Mouse (Mus musculus) embryonic stem cell, embryonic (primary cell): ENCODE results near the gene Pole2.

Experiments used
- CTCF ChIA-PET, 4 experiments: fragments of 300-600 bp in 2 of 4; fragments of 350-600 bp in 2 of 4; sonication (Branson Sonifier 250); formaldehyde crosslinking; loops; one replicate each; lab custom pipeline; 2022; ENCODE audit warnings: inconsistent platforms in 2 of 4; lab: Charles Lee
- POLR2A ChIA-PET, 4 experiments: fragments of 300-600 bp in 2 of 4; fragments of 350-600 bp in 2 of 4; sonication (Branson Sonifier 250); formaldehyde crosslinking; loops; one replicate each; lab custom pipeline; 2022; ENCODE audit warnings: antibody characterized with exemption in 4 of 4, inconsistent platforms in 1 of 4; lab: Charles Lee

Pole2 gene

DNA sequence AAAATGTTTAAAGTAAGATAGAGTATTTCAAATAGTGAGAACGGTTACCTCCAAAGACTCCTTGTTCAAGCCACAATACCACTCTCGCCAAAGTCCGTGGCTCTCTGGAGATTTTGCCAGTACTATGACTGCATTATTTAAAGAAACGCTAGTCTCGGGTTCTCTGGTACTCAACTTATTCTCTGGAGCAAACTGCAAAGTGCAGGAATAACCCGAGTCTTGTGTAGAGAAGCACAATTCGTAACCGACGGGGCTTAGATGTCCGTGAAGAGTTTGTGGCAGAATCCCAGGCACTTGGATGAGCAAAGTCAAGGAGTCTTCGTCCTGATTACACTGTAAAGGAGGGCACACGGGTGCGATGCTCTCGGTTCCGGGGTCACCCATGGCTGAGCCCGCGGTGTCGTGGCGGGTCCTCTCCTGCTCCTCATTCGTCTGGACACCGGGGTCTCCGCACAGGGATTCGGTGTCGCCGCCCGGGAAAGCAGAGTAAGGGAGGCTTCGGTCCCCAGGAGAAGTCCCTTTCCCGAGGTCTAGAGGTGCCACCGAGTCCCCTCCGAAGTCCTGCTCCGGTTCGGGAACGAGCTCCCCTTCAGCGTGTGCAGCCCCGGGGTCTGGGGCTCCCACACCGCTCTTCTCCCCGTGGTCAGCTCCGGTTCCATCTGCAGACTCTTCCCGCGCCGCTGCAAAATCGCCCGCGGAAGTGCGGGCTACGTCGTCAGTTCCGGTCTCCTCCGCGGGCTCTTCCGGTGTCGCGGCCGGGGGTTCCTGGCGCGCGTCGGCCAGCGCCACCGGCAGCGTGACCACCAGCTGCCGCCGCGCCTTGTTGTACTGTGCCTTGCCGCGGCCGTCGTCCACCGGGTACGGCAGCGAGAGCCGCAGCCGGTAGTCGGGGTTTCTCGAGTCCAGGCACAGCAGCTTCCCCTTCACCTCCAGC lies 31.3 kb downstream of the Pole2 start, which contains the start of gene Gm49383:
TSS of gene Gm49383 (minus strand) at position 661 of the 934 bp plus-strand sequence.
- POLR2A ChIA-PET = interaction anchor here in 3 of 4 experiments (0.6 to 4.8 kb wide), 36 partner anchors 8 to 533 kb away, joined by 3 to 32 read pairs (median 3); partner anchors contain the start of genes Mgat2 (in 3 of the 3), Rps29 (in 3 of the 3), Lrr1 (in 2 of the 3) and Rpl36al (in 2 of the 3)
- CTCF ChIA-PET = interaction anchor here in 1 of 4 experiments (0.6 to 1.5 kb wide), 7 partner anchors 12 to 90 kb away, joined by 3 to 6 read pairs (median 3); partner anchors contain the start of genes Mgat2 and Rpl36al

GRCm38 (mm10) chr12:69192637-69193036 lies 35.4 kb downstream of the Pole2 start:
- POLR2A ChIA-PET = interaction anchor here in 2 of 4 experiments (1.0 to 2.0 kb wide), 4 partner anchors 9 to 36 kb away, joined by 5 to 12 read pairs (median 6); partner anchors contain the start of genes Mgat2 (in 2 of the 2) and Rpl36al (in 2 of the 2)
- CTCF ChIA-PET = no interaction called here

DNA sequence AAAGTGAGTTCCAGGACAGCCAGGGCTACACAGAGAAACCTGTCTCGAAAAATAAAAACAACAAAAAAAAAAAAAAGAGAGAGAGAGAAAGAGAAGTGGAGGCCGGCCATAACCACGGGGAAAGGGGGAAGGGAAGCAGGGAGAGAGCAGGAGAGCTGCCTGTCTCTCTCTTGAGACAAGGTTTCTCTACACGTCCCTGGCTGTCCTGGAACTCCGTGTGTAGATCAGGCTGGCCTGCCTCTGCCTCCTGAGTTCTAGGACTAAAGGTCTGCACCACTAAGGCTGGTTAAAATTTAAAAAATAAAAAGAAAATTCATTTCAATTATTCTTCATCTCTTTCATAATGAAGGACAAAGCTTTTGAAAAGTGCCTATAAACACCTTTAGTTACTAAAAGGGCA lies 36.6 kb downstream of the Pole2 start:
- POLR2A ChIA-PET = interaction anchor here in 3 of 4 experiments (0.6 to 1.4 kb wide), 7 partner anchors 11 to 35 kb away, joined by 3 to 5 read pairs (median 4); partner anchors contain the start of genes Lrr1 (in 1 of the 3) and Rps29 (in 1 of the 3)
- CTCF ChIA-PET = interaction anchor here in 1 of 4 experiments (0.6 to 0.7 kb wide), 2 partner anchors 60 to 328 kb away, joined by 3 to 5 read pairs; no protein-coding TSS in a partner anchor

- POLR2A ChIA-PET = no interaction called here
- CTCF ChIA-PET = no interaction called here
Measured at GRCm38 (mm10) chr12:69190522-69190921, 37.5 kb downstream of the Pole2 start.

DNA sequence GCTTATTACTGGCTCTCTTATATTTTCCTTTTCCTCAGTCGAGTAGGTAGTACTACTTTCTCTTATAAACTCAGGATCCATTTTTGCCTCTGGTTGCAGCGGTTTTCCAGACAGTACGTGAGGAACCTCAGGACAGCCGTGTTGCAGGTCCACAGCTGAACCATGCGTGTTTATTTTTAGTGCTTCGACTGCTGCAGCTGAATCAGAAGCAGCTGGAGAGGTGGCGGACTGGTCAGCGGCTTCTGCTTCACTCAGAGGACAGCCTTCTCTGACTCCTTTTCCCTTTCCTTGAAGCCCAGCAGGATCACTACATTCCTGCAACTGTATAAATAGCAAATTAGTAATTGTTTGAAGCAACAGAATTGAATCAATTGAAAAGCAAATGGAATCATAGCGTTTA lies 37.9 kb downstream of the Pole2 start:
- ChIA-PET POLR2A (interaction anchor here in 1 of 4 experiments (1.1 kb wide), 1 partner anchor 22 kb away, joined by 3 read pairs; the partner anchor contains the start of gene Lrr1), CTCF (no interaction called here)

DNA sequence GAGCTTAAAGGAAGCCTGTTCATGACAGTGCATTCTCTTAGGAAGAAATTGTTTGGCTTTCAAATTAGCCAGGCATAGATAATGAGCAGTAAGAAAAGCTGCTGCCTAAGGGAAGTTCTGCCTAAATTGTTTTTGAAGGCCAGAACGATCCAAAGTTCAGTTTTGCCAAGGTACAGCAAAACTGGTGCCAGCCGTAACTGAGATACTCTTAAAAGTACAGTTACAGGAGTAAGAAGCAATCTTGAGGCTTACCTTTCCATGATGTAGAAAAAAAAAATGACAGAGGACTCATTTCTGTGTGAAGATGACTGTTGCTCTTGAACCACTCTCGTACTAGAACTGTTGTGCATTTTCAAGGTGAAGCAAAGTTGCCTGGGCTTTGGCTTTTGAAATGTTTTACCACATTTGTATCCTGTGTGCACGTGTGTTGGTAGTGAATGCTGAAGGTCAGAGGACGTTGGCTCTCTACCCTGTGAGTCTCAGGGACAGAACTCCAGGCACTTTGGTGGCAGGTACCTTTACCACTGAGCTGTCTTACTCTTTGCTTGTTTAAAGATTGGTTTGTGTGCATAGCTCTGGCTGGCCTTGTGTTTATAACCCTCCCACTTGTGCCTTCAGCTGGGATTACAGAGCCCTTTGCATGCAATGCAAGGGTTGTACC lies 41.1 kb downstream of the Pole2 start:
- POLR2A ChIA-PET = interaction anchor here in 3 of 4 experiments (0.7 to 2.7 kb wide), 12 partner anchors 10 to 177 kb away, joined by 3 to 11 read pairs (median 4); partner anchors contain the start of genes Gm49383 (in 3 of the 3), Lrr1 (in 1 of the 3) and Rps29 (in 1 of the 3)
- CTCF ChIA-PET = no interaction called here

GRCm38 (mm10) chr12:69185371-69185770 lies 42.6 kb downstream of the Pole2 start:
- CTCF ChIA-PET = interaction anchor here in 1 of 4 experiments (0.8 to 2.1 kb wide), 3 partner anchors 10 to 44 kb away, joined by 3 to 6 read pairs (median 3); partner anchors contain the start of gene Gm49383
- POLR2A ChIA-PET = interaction anchor here in 3 of 4 experiments (0.9 to 3.4 kb wide), 20 partner anchors 8 to 539 kb away, joined by 3 to 33 read pairs (median 12); partner anchors contain the start of genes Dnaaf2 (in 2 of the 3), Gm49383 (in 2 of the 3), Lrr1 (in 2 of the 3) and Rps29 (in 2 of the 3)

GRCm38 (mm10) chr12:69184342-69185295 lies 43.4 kb downstream of the Pole2 start:
- POLR2A ChIA-PET = interaction anchor here in 3 of 4 experiments (0.6 to 3.4 kb wide), 30 partner anchors 8 to 540 kb away, joined by 3 to 33 read pairs (median 6); partner anchors contain the start of genes Gm49383 (in 3 of the 3), Lrr1 (in 3 of the 3), Dnaaf2 (in 2 of the 3) and Rps29 (in 2 of the 3)
- CTCF ChIA-PET = interaction anchor here in 1 of 4 experiments (0.6 to 2.1 kb wide), 4 partner anchors 11 to 44 kb away, joined by 3 to 6 read pairs (median 4); partner anchors contain the start of gene Gm49383

GRCm38 (mm10) chr12:69183583-69184308 lies 44.2 kb downstream of the Pole2 start, which contains the start of the genes Rpl36al and Mgat2:
Rpl36al (minus strand) TSS chr12:69184083.
Mgat2 (plus strand) TSS chr12:69184157.
- ChIA-PET POLR2A (interaction anchor here in 3 of 4 experiments (0.6 to 3.4 kb wide), 26 partner anchors 8 to 263 kb away, joined by 3 to 33 read pairs (median 7); partner anchors contain the start of genes Gm49383 (in 3 of the 3), Lrr1 (in 3 of the 3), Dnaaf2 (in 2 of the 3) and Rps29 (in 2 of the 3)), CTCF (interaction anchor here in 2 of 4 experiments (0.6 to 2.1 kb wide), 3 partner anchors 14 to 40 kb away, joined by 3 to 6 read pairs (median 5); partner anchors contain the start of gene Gm49383 (in 1 of the 2))

DNA sequence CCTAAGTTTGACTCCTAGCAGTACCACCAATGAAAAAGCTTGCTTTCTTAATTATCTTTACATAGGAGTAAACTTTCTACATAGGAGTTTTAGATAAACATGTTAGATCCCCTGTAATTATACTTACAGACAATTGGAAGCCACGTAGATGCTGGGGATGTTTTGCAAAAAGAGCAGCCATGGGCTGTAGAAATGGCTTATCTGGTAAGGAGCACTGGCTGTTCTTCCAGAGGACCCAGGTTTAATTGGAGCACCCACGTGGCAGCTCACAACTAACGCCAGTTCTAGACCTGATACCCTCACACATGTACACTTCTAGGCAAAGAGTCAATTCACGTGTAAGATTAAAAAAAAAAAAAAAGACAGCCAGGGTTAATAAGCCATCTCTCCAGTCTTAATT lies 46.2 kb downstream of the Pole2 start:
- ChIA-PET POLR2A (interaction anchor here in 2 of 4 experiments (0.6 to 2.0 kb wide), 7 partner anchors 13 to 374 kb away, joined by 3 to 11 read pairs (median 3); partner anchors contain the start of genes Lrr1 (in 2 of the 2), Gm49383 (in 1 of the 2) and Rps29 (in 1 of the 2)), CTCF (interaction anchor here in 1 of 4 experiments (0.6 kb wide), 1 partner anchor 13 kb away, joined by 7 read pairs; no protein-coding TSS in a partner anchor)

- ChIA-PET POLR2A (interaction anchor here (0.5 to 3.8 kb wide), 21 partner anchors 8 to 1712 kb away, joined by 3 to 38 read pairs (median 5); partner anchors contain the start of genes Lrr1 (in 3 of the 4), Rps29 (in 3 of the 4) and Gm49383 (in 1 of the 4)), CTCF (interaction anchor here in 3 of 4 experiments (0.6 to 0.8 kb wide), 6 partner anchors 9 to 572 kb away, joined by 5 to 24 read pairs (median 6); partner anchors contain the start of gene Lrr1 (in 1 of the 3))
Measured at GRCm38 (mm10) chr12:69179371-69179770, 48.6 kb downstream of the Pole2 start.

DNA sequence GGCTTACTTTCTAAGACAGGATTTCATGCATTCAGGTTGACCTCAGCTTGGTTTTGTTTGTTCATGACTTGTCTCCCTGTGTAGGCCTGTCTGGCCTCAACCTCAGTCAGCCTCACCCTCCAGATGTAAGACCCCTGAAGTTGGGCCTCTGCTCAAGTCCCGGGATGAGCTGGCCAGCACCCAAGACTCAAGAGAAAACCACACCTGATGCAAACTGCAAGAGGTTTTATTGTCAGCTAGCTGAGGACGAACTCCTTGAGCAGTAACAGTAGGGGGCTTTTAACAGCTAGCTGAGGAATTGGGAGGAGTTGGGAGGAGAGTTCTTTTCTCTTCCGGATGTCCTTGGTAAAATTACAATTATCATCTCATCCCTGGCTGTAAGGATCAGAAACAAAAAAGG lies 50.5 kb downstream of the Pole2 start:
- POLR2A ChIA-PET = interaction anchor here in 3 of 4 experiments (1.1 to 3.8 kb wide), 8 partner anchors 9 to 33 kb away, joined by 3 to 38 read pairs (median 4); partner anchors contain the start of genes Dnaaf2 (in 1 of the 3), Gm49383 (in 1 of the 3), Lrr1 (in 1 of the 3) and Rps29 (in 1 of the 3)
- CTCF ChIA-PET = interaction anchor here in 1 of 4 experiments (0.8 kb wide), 1 partner anchor 10 kb away, joined by 3 read pairs; no protein-coding TSS in a partner anchor

DNA sequence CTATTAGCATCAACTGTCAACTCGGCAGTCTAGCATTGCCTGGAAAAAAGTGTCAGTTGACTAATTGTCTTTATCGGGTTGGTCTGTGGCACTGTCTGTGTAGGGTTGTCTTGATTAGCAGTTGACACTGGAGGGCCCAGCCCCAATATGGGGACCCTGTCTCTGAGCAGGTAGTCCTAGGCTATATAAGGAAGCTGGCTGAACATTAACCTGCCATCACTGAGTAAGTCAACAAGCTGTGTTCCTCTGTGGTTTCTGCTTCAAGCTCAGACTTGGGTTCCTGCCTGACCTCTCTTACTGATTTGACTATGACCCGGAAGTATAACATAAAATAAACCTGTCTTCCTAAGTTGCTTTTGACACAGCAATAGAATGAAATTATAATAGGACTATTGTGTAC lies 52.0 kb downstream of the Pole2 start:
- POLR2A ChIA-PET = interaction anchor here in 2 of 4 experiments (0.7 to 1.6 kb wide), 6 partner anchors 8 to 21 kb away, joined by 3 to 5 read pairs (median 4); partner anchors contain the start of genes Gm49383 (in 2 of the 2), Rps29 (in 2 of the 2), Mgat2 (in 1 of the 2) and Rpl36al (in 1 of the 2)
- CTCF ChIA-PET = no interaction called here

DNA sequence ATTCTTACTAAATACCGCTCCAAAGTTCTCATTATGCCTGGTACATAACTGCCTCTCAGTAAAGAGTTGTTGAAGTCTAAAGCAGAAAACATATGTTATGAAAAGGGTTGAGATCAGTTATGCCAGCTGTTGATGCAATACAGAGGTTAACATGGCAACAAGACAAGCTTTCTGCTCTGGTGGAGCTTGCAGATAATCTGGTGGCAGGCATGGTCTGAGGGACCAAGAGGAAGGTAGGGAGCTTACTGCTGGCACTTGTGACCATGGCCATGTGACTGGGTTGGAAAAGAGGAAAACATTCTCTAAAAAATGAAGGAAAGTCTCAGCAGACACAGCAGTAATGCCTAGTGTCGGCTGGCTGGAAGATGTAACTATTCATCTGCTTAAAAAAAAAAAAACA lies 56.7 kb downstream of the Pole2 start:
- ChIA-PET POLR2A (interaction anchor here in 3 of 4 experiments (0.6 to 7.8 kb wide), 10 partner anchors 8 to 165 kb away, joined by 3 to 96 read pairs (median 6); partner anchors contain the start of genes Rps29 (in 2 of the 3), Mgat2 (in 1 of the 3) and Rpl36al (in 1 of the 3)), CTCF (interaction anchor here in 1 of 4 experiments (0.6 kb wide), 1 partner anchor 55 kb away, joined by 4 read pairs; no protein-coding TSS in a partner anchor)
